Mouse (Mus musculus) spleen, postnatal 4 days (tissue): ENCODE measurements around the gene Dst.

ENCODE experiments used
- DNase-seq, 2 experiments: peaks; one replicate each; pipeline ENCODE4 v3.0.0; 2022; ENCODE audit warnings: low spot score in 2 of 2

Dst gene

DNA sequence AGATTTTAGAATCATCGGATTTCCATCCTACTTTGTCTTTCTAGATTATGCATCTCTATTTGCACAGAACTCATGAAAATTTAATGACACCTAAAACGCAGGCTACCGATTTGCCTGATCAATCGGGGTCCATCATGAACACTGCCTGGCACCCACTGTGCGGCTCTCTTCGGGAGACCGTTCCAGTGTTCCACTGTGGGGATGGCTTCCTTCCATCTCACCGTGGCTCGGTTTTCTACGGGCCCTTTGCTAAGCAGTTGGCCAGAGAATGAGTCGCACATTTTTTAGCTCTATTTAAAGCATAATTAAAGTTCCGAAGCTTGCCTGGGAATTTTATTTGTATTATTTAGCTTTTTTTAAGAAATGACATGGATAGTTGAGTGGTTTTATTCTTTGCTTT lies 72.4 kb downstream of the Dst start:
- no peak for DNase-seq

DNA sequence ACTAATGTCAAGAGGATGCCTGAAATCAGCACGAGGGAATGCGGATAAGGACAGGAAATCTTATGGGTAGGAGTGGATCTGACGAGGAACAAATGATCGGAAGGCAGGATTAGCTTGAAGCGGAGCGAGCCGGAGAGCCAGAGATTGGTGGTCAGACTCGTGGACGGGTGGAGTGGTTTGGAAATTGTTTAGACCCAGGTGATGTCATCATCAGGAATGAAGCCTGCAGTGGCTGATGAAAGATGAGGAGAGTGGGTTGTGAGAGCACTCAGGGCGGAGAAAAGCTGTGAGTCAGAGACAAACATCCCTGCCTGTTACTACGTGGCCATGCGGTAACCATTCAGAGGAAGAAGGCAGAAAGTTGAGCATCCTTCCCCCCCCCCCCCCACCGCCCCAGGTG lies 81.6 kb downstream of the Dst start:
- no peak for DNase-seq

DNA sequence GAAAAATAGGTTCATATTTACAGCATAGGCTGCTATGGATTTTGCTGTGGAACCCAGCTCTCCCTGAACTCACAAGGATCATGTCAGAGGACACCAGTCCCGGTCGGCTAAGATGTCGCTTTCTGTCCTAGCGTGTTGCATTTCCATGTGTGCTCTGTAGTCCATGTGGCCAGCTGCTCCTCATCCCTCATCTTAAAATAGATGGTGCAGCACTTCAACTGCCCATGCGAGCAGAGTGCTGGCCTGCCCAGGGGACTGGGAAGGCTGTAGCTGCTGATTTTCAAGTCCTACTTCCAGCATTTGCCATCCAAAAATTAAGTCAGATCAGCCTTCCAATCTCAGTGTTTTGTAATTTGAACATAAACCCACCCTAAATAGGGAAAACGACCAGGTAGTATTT lies 83.0 kb downstream of the Dst start:
- no peak for DNase-seq

DNA sequence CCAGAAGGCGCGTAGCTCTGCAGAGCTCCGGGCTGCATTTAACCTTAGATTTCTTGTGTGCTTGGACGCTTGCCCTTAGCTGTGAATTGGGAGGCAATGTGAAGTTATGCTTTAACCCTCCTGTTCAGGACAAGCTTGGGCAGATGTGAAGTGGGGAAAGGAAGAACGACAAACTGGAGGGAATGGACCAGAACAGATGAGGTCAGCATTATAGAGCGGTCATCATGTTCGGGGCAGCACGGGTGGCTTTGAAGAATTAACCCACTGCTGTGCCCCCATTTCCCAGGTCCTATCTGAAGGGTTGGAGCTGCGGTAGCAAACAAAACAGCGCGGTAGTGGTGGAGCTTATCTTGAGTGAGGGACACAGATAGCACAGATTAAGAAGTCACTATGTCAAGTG lies 84.8 kb downstream of the Dst start:
- DNase-seq, result no peak

DNA sequence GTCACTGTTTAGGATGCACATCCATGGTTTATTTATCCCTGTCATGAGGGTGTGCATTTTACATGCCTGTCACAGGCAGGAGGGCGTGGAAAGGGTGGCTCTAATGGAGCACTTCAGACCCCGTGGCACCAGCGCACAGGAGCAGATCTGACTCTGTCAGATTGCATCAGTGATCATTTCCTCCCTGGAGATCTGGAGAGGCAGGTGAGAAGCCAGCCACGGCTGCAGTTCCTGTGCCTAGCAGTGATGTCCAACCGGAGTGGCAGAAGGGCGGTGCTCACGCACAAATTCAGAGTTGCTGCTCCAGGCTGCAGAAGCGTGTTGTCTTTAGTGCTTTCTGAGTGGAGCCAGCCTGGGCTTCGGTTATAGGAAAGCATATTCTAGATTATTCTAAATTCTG lies 86.2 kb downstream of the Dst start:
- DNase-seq, result no peak

DNA sequence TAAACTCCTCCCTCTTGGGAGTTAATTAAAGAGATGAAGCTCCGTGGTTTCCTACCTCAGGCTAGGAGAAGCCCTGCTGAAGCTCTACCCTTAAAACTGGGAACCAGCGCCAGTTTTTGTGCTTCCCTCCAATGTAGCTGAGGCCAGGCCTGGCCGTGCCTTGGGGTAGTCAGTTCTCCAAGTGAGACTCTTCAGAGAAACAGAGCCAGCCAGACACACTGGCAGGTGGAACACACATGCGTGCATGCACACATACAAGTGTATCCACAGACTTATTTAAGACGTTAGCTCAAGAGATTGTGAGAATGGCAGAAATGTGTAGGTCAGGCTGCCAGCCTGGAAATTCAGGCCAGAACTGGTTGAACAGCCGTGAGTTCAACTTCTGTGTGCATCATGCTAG lies 87.4 kb downstream of the Dst start:
- no peak for DNase-seq

DNA sequence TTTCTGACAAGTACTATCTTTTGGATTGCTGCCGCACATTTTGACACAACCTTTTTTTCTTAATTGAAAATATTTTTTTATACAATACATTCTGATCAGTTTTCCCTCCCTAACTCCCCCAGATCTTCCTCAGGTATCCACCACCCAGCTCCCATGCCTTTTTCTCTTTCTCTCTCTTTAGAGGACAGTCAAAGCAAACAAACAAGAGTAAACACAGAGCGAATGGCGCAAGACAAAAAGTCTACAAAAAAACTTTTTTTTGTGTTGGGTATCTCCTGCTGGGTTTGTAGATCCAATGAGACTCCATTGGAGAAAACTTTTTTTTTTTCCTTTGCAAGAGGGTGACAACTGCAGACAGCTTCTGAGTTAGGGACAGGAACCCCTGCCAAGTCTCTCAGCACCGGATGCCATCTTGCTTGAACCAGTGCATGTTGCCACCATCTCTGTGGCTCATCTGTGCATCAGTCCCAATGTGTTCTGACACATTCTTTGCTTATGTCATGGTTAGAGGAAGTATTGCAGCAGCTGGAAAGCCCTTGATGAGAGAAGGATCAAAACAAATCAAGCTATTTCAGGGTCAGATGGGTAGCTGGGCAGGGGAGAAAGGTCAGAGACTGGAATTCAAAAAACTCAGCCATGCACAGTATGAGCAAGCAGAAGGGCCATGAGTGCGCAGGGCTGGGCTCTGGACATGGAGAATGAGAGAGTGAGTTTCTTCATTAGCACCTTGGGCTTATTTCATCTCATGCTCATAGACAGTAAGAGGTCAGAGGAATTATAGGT lies 88.3 kb downstream of the Dst start:
- DNase-seq, result no peak

DNA sequence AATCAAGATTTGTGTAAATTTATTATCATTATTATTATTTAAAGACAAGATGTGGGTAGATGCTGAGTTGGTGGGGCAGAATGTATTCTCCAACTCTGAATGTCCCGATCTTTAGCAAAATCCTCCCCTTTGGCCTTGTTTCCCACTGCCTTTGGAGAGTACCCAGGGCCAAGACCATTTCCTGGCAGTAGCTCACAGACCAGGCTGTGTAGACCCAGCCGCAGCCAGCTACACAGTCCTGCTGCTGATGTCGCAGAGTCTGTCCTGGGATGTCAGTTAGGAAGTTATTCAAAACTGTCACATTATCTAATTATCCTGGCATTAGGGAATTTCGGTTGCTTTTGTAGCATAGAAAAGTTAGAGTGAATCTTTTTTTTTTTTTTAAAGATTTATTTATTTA lies 94.3 kb downstream of the Dst start:
- DNase-seq, result no peak

DNA sequence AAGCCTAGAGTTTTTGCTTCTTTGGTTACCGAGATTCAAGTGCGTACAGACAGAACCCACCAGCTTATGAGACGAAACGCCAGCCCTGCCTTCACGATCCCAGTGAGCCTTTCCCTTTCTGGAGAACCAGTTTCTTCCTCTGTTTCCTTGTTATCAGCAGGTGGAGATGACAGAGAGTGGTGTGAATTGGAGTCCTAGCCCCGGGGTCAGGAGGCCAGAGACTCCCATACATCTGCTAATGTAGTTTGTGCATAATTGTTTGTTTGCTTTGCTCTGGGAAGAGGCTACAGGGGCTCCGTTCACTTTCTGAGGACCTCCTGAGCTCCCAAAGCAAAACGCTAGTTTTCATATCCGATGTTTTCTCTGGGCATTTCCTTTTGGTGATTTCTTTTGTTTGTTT lies 94.9 kb downstream of the Dst start:
- no peak for DNase-seq

DNA sequence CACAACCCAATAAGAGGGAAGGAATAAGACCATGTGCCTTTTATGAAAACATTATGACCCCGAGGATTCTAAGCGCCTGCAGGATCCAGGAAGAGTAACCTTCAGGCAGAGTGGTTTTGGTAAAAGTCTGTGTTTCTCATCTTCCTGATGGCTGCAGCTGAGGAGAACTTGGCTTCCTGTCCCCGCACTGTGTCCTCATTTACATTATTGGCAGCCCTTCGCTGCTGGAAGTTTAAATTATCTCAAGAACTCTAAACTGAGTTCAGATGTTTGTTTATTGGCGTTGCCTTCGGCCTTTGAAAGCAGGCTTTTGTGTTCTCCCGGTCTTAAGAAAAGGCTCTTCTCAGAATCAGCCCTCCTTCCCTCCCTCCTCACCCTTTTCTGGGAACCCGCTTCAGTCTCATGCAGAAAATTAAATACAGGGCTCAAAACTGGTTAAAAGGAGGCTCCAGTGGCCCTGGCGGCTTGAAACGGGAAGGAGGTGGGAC lies 97.3 kb downstream of the Dst start:
- no peak for DNase-seq

DNA sequence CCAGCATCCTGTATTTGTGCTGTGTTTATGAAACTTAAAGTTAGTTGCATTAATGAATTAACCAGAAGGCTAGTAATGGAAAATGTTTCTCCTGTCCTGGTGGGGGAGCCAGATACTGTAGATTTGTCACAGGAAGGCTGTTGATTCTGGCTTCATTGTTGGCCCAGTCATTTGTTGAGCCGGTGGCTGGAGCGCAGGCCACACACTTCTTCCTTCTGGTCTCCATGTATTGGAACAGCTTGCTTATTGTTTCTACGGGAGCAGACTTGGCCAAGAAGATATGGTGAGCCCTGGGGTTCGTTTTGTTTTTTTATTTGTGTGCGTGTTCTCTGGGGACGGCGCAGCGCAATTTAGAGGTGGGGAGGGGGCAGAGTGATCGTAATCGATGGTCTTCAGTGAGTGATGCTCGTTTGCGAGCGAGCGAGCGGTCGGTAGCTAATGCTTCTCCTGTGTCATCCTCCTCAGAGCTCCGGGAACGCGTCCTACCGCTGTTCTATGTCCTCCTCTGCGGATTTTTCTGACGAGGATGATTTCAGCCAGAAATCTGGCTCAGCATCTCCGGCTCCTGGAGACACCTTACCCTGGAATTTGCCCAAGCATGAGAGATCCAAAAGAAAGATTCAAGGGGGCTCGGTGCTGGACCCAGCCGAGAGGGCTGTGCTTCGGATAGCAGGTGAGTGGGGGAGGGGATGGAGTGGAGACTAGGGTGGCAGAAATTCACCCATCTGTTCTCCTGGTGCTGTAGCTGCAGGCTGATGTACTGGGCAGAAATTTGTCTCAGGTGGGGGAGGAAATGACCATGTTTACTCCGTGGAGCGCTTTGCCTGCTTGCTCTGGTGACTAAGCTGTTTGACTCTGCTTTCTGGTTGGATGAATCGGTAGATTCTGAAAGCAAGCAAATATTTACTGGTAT lies 98.0 kb downstream of the Dst start:
- no peak for DNase-seq

DNA sequence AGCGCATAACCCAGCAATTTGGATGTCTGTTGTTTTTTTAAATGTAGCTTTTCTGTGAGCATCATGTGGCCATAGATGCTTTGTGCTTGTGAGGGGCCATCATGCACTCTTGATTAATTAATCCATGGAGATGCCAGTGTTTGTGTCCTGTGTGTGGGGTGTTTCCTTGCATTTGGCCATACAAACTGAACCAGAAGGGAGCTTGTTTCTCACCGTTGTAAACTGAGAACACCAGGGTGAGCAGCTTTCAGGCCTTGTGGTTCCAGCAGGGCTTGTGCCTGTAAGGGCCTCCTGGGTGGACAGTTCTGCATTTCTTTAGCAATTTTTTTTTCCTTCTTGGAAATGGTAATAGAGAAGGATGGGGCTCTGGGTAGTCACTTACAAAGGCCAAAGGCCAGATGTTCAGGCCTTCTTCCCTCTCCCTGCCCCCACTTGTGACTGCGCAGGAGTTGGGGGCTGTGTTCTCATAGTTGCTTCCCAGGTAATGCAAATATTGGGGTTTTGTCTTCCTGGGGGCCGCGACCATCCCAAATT lies 98.9 kb downstream of the Dst start:
- DNase-seq, result no peak

DNA sequence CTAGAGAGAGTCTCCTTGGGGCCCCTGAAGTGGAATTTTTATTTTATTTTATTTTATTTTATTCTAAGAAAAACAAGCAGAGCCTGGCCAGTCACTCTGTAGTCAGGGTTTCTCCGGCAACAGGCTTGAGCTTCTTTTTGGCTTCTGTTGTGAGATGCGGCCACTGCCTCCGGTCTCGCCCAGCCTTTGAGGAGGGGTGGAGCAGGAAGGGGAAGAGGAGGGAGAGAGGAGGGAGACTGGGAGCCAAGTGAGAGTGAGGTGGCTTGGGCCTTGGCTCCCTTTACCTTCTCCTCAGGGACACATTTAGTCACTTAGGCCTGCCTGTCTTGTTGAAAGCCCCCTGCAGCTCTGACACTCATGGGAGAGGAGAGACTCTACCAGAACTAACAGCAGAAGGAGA lies 99.4 kb downstream of the Dst start:
- no peak for DNase-seq

DNA sequence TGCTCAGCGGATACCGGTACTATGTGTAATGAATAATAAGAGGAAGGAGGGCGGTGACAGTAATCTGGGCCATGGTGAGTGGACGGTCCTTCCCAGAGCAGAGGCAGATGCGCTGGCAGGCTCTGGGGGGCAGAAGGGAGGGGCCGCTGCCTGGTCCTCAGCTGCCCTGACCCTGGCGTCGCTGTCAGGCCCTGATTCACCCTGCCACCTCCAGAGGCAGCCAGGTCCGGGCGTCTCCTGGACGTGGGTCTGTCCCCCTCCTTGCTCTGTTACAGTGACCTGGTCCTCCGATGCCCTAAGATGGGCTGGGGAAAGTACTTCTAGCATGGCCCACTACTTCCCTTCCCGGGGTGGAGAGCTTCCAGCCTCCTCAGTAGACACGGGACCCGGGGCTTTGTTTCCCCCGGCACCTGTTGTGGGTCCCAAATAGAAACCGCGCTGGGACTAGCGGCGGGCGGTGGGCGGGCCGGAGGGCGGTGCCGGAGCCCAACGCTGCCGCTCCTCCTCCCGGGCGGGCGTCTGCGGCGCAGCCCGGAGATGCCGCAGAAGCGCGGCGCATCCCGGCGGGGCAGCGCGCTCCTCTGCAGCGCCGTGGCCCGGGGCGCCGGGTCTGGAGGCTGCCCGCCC lies 103.1 kb downstream of the Dst start:
- DNase-seq, result peak; percentile 16 to 69

DNA sequence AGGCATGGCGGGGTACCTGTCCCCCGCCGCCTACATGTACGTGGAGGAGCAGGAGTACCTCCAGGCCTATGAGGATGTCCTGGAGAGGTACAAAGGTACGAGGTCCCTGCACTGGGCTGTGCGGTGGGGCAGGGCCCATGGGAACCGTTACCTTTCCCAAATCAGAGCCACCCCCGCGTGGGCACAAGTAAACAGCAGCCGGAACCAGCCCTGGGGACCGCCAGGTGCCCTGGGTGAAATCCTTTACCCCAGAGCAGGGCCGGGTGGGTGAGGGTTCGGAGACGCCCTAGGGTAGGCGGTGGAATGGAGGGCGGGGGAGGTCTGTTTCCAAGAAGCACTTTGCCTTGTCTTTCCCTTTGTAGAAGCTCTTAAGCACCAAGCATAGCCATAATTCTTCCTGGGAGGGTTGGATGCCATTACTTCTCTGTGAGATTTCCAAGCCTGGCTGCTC lies 103.8 kb downstream of the Dst start:
- DNase-seq, result no peak

DNA sequence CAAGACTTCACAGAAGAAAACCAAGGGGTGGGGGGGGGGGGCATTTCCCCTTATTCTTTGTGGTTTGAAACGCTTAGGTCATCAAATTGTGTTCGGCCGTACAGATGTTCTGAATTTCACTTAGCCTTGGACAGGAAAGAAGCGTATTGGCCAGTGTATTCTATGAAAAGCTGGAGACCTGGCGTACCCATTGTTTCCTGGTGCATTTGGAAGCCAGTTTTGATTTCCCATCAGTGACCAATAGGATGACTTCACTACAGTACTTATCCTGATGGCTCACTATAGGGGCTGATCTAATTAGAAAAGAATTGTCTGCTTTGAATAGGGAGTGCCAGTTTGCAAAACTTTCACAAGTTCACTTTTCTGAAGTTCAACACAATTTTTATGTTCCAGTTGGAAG lies 105.5 kb downstream of the Dst start:
- DNase-seq, result no peak

DNA sequence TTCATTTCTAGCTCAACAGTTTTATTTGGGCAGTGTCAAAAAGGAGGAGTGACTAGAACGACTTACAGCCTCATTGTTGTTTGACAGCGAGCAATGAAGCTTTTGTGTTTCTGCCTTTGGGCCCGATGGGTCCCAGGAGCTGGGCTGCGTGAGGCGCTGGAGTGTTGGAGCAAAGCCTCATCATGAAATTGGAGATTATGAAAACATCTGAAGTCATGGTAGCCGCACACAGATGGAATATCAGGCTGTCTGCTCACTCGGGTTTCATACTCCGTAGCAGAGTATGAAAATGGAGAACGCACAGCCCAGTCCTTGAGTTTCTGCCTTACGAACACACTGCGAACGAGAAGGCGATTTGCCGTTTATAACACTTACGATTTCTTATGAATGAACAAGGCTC lies 108.8 kb downstream of the Dst start:
- no peak for DNase-seq

DNA sequence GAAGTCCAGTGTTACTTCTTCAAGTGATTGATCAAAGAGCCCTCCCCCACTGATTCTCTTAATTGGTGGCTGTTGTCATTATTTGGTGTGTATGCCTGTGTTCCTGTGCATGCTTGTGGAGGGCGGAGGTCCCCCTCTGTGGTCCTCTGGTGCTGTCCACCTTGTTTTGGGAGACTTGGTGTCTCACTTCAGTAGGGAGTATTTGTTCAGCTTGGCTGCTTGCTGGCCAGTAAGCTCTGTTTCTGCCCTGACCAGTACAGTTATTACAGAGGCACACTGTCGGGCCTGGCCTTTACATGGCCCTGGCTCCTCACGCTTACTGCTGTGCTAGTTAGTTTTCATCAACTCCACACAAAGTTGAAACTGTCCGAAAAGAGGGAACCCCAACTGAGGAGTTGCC lies 109.3 kb downstream of the Dst start:
- no peak for DNase-seq

DNA sequence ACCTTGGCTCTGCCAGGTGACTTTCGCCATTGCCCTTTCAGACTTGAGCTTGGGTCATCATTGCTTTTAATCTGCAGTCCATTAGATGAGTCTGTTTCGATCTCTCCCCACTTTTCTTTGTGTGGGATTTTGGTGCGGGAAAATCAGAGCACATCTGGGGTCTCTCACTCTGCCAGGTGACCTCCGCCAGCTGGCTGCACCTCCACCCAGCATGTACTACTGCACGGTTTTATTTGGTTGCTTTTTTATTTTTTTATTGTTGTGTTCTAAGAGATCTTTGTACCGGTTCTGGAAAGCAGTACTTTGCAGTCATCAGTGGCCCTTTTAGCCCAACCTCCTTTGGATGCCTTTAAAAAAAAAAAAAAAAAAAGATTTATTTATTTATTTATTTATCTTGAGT lies 112.6 kb downstream of the Dst start:
- DNase-seq, result no peak

DNA sequence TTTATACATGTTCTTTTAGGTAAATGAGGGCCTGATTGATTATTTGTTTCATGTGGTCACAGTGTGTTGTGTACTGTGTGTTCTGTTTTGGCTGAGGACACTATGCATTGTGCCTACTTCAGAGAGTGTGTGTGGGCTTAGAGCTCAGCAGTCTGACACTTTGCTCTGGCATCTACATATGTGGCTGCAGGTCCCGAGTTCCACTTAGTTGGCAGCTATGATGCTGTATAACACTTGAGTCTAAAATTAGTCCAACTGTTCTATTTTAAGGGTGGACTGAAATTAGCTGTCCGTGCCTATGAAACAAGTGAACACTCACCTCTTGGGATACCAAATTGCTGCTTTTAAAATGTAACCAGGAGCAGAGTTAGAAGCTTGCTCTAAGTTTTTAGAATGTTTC lies 113.5 kb downstream of the Dst start:
- DNase-seq, result no peak

DNA sequence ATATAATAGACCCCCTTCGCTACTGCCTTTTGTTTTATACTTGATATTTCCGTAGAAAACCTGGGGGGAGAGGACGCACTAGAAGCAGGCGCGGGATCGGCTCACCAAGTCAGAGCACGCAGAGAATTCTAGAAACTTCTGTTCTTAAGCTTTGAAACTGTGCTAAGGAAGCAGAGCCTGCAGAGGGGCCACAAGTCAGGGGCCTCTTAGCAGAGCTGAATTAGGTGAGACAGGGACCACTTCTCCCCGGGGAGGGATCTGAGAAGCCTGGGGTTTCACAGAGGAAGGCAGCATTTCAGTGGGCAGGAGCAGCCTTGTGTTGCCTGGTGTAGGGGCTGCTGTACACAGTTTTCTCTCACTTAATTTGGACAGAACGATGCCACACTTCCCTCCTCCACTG lies 115.1 kb downstream of the Dst start:
- no peak for DNase-seq

DNA sequence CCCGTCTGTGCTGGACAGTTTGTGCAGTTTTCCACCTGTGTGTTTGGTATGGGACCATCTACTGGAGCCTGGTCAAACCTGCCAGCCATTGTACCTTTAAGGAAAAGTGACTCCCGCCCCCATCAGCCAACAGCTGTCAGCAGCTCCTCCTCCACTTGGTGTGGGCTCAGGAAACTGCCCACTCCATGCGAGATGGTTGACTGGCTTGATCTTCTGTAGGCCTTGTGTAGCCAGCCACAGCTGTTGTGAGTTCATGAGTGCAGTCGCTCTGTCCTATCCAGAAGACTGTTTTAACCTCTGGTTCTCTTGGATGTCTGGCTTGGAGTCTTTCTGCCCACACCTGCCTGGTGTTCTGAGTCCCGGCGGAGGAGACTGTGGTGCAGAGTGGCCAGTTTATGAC lies 117.9 kb downstream of the Dst start:
- DNase-seq, result no peak
